Mouse (Mus musculus) heart, embryonic 14.5 days (tissue): ENCODE data around the gene Olfr520. TPM values are rescaled to one million over a fixed set of nuclear protein-coding genes. Genes with fewer than 3 reads are reported as not detected.
"Not testable (repeated sequence)": the region's sequence is repeated elsewhere in the genome, so short reads cannot be mapped to it uniquely, and the experiment has no call there.

Experiments used
- ATAC-seq: fragments of 200-750 bp; cut with Nextera tagmentation; 2 replicates; pipeline ENCODE4 v1.8.0; 2017; ENCODE audit warnings: low read depth, moderate TSS enrichment; ENCODE audit not compliant: insufficient number of reproducible peaks, insufficient read depth, low FRiP score
- H3K27ac ChIP-seq, 2 experiments: fragments of 200-500 bp in 1 of 2; fragments of 300-500 bp in 1 of 2; sonication (generic) in 1 of 2; replicated peaks in 1 of 2; 2 replicates each; pipeline ENCODE4 v1.5.1; 2012 to 2014; ENCODE audit warnings: low read depth in 2 of 2, low read length in 2 of 2, control low read depth in 1 of 2, mild to moderate bottlenecking in 1 of 2, mixed read lengths in 1 of 2; ENCODE audit not compliant: control insufficient read depth in 1 of 2, insufficient read depth in 1 of 2
- H3K27me3 ChIP-seq: fragments of 300-500 bp; sonication (generic); 2 replicates; pipeline ENCODE4 v1.6.1; 2014; ENCODE audit warnings: mild to moderate bottlenecking, low read length, control low read depth; ENCODE audit not compliant: control insufficient read depth, insufficient read depth
- H3K36me3 ChIP-seq: fragments of 300-500 bp; sonication (generic); 2 replicates; pipeline ENCODE4 v1.6.1; 2014; ENCODE audit warnings: mild to moderate bottlenecking, control low read depth, low read length, mixed read lengths; ENCODE audit not compliant: control insufficient read depth, insufficient read depth
- H3K4me1 ChIP-seq, 2 experiments: fragments of 200-500 bp in 1 of 2; fragments of 300-500 bp in 1 of 2; sonication (generic) in 1 of 2; 2 replicates each; pipeline ENCODE4 v1.6.1; 2012 to 2014; ENCODE audit warnings: low read length in 2 of 2, control low read depth in 1 of 2, mixed read lengths in 1 of 2; ENCODE audit not compliant: control insufficient read depth in 2 of 2, insufficient read depth in 2 of 2
- H3K4me2 ChIP-seq: fragments of 300-500 bp; sonication (generic); 2 replicates; pipeline ENCODE4 v1.6.1; 2014; ENCODE audit warnings: mild to moderate bottlenecking, low read length
- H3K4me3 ChIP-seq, 2 experiments: fragments of 200-500 bp in 1 of 2; fragments of 300-500 bp in 1 of 2; sonication (generic) in 1 of 2; 2 replicates each; pipeline ENCODE4 v1.5.1; 2012 to 2014; ENCODE audit warnings: low read length in 2 of 2, mild to moderate bottlenecking in 2 of 2, control low read depth in 1 of 2, low read depth in 1 of 2, moderate library complexity in 1 of 2; ENCODE audit not compliant: control insufficient read depth in 1 of 2, insufficient read depth in 1 of 2
- H3K9ac ChIP-seq: fragments of 300-500 bp; sonication (generic); 2 replicates; pipeline ENCODE4 v1.6.1; 2014; ENCODE audit warnings: mild to moderate bottlenecking, low read length
- H3K9me3 ChIP-seq: fragments of 300-500 bp; sonication (generic); 2 replicates; pipeline ENCODE4 v1.6.1; 2016; ENCODE audit warnings: low read length, control low read depth; ENCODE audit not compliant: control insufficient read depth
- WGBS: fragments of 180-500 bp; shearing (Covaris S2); extraction: QIAGEN DNeasy Blood & Tissue Kit; methylation state at CpG from one replicate; pipeline ENCODE4 v1.1.7; 2014; 5-methylcytosine and 5-hydroxymethylcytosine counted together
- polyA plus RNA-seq: library from polyadenylated mRNA; unstranded; fragments of >200 nt; fragmentation: Nextera tagmentation; extraction: Ambion mirVana; gene quantifications from 2 replicates; pipeline ENCODE4 v1.2.1, GENCODE M21; 2014

Gene Olfr520
- polyA plus RNA-seq, result not detected in 2 replicates

GRCm38 (mm10) chr7:99729973-99730372, at the start of gene Olfr520:
Gene Olfr520 (plus strand): TSS chr7:99730273.
- Histone ChIP-seq H3K27ac (no peak within 1 kb of the TSS), H3K27me3 (no peaks in the 10 kb centered on the region), H3K4me1 (peaks cover 0 to 5% of the 10 kb centered on the region in 2 experiments; a peak in 2 of 4 replicates), H3K4me2 (no peak within 1 kb of the TSS), H3K9me3 (0 out of 2 replicates have a peak, but pooled peaks cover 4% of the 10 kb centered on the region), H3K4me3 (no peak within 1 kb of the TSS), H3K9ac (no peak within 1 kb of the TSS), H3K36me3 (no peaks in the 10 kb centered on the region)
- no peak for ATAC-seq
- WGBS, result 85% methylated on average over 2 of the region's 2 CpGs

- Histone ChIP-seq H3K27ac (peak overlapping the region in 1 of 2 experiments; percentile 51; a peak in 1 of 4 replicates), H3K9me3 (no peaks in the 10 kb centered on the region), H3K9ac (no peak overlapping the region), H3K4me3 (no peak overlapping the region), H3K4me2 (no peak overlapping the region), H3K4me1 (peaks cover 9 to 15% of the 10 kb centered on the region in 2 experiments), H3K27me3 (0 out of 2 replicates have a peak, but pooled peaks cover 2% of the 10 kb centered on the region), H3K36me3 (no peaks in the 10 kb centered on the region)
- WGBS, result 24% methylated on average over 5 of the region's 5 CpGs
- peak; percentile 71 for ATAC-seq
Measured at GRCm38 (mm10) chr7:99680771-99681170, 49.3 kb upstream of the Olfr520 start.

- no peak overlapping the region for H3K27ac ChIP-seq
- WGBS, result 58% methylated on average over 4 of the region's 4 CpGs
Measured at GRCm38 (mm10) chr7:99684086-99684485, 46.0 kb upstream of the Olfr520 start.

GRCm38 (mm10) chr7:99690819-99691218, 39.3 kb upstream of the Olfr520 start:
- Histone ChIP-seq H3K9ac (no peak overlapping the region), H3K4me2 (no peak overlapping the region), H3K4me3 (no peak overlapping the region), H3K4me1 (peaks cover 0 to 5% of the 10 kb centered on the region in 2 experiments; a peak in 2 of 4 replicates), H3K9me3 (no peaks in the 10 kb centered on the region), H3K27me3 (peaks cover 5% of the 10 kb centered on the region; the same call in 1 of the 2 replicates), H3K27ac (no peak overlapping the region), H3K36me3 (no peaks in the 10 kb centered on the region)
- no peak for ATAC-seq
- 63% methylated on average over 7 of the region's 7 CpGs for WGBS

More at GRCm38 (mm10) chr7:99684086-99684485, 46.0 kb upstream of the Olfr520 start:
- no peak overlapping the region for H3K4me2 ChIP-seq
- no peaks in the 10 kb centered on the region for H3K36me3 ChIP-seq
- H3K4me3 ChIP-seq, result no peak overlapping the region
- H3K4me1 ChIP-seq, result peaks cover 9 to 15% of the 10 kb centered on the region in 2 experiments
- H3K9me3 ChIP-seq, result no peaks in the 10 kb centered on the region
- H3K27me3 ChIP-seq, result peaks cover 7% of the 10 kb centered on the region; the same call in 1 of the 2 replicates
- ATAC-seq, result no peak
- H3K9ac ChIP-seq, result no peak overlapping the region

- Histone ChIP-seq H3K4me2 (no peak overlapping the region), H3K4me1 (peaks cover 0 to 5% of the 10 kb centered on the region in 2 experiments; a peak in 2 of 4 replicates), H3K36me3 (no peaks in the 10 kb centered on the region), H3K9ac (no peak overlapping the region), H3K9me3 (no peaks in the 10 kb centered on the region), H3K4me3 (no peak overlapping the region), H3K27me3 (no peaks in the 10 kb centered on the region), H3K27ac (peak overlapping the region; percentile 8 to 49; a peak in 2 of 4 replicates)
- WGBS, result 46% methylated on average over 3 of the region's 3 CpGs
- ATAC-seq, result 0 out of 2 replicates have a peak, but pooled peaks have one; percentile 36
Measured at GRCm38 (mm10) chr7:99692396-99692795, 37.7 kb upstream of the Olfr520 start.

GRCm38 (mm10) chr7:99693387-99693786, 36.7 kb upstream of the Olfr520 start:
- Histone ChIP-seq H3K4me3 (no peak overlapping the region), H3K27ac (no peak overlapping the region), H3K27me3 (no peaks in the 10 kb centered on the region), H3K36me3 (no peaks in the 10 kb centered on the region), H3K4me1 (peaks cover 0 to 5% of the 10 kb centered on the region in 2 experiments; a peak in 2 of 4 replicates), H3K9ac (no peak overlapping the region), H3K9me3 (no peaks in the 10 kb centered on the region), H3K4me2 (no peak overlapping the region)
- 89% methylated on average over 3 of the region's 3 CpGs for WGBS
- ATAC-seq, result no peak

GRCm38 (mm10) chr7:99693976-99694375, 36.1 kb upstream of the Olfr520 start:
- WGBS, result 77% methylated on average over 3 of the region's 3 CpGs
- Histone ChIP-seq H3K4me1 (peaks cover 0 to 5% of the 10 kb centered on the region in 2 experiments; a peak in 2 of 4 replicates), H3K36me3 (no peaks in the 10 kb centered on the region), H3K27me3 (no peaks in the 10 kb centered on the region), H3K4me3 (no peak overlapping the region), H3K9ac (no peak overlapping the region), H3K4me2 (no peak overlapping the region), H3K9me3 (no peaks in the 10 kb centered on the region), H3K27ac (no peak overlapping the region)
- no peak for ATAC-seq

GRCm38 (mm10) chr7:99694424-99694823, 35.6 kb upstream of the Olfr520 start:
- not testable (repeated sequence) for H3K27me3 ChIP-seq, H3K4me1 ChIP-seq, H3K4me2 ChIP-seq, H3K36me3 ChIP-seq, H3K9me3 ChIP-seq, H3K4me3 ChIP-seq, H3K27ac ChIP-seq, ATAC-seq, H3K9ac ChIP-seq
- 72% methylated on average over 5 of the region's 5 CpGs for WGBS
